Mouse (Mus musculus) embryonic stem cell, embryonic (primary cell): ENCODE results near the gene Mybbp1a.

Experiments
- CTCF ChIA-PET, 4 experiments: fragments of 300-600 bp in 2 of 4; fragments of 350-600 bp in 2 of 4; sonication (Branson Sonifier 250); formaldehyde crosslinking; loops; one replicate each; lab custom pipeline; 2022; ENCODE audit warnings: inconsistent platforms in 2 of 4; lab: Charles Lee
- POLR2A ChIA-PET, 4 experiments: fragments of 300-600 bp in 2 of 4; fragments of 350-600 bp in 2 of 4; sonication (Branson Sonifier 250); formaldehyde crosslinking; loops; one replicate each; lab custom pipeline; 2022; ENCODE audit warnings: antibody characterized with exemption in 4 of 4, inconsistent platforms in 1 of 4; lab: Charles Lee

Gene Mybbp1a

GRCm38 (mm10) chr11:72494046-72494988 lies 53.2 kb downstream of the Mybbp1a start:
- ChIA-PET POLR2A (no interaction called here), CTCF (no interaction called here)

- CTCF ChIA-PET: interaction anchor here in 1 of 4 experiments (0.7 kb wide), 1 partner anchor 556 kb away, joined by 4 read pairs; no protein-coding TSS in a partner anchor
- POLR2A ChIA-PET: interaction anchor here in 1 of 4 experiments (0.9 kb wide), 1 partner anchor 152 kb away, joined by 3 read pairs; no protein-coding TSS in a partner anchor
These were observed 54.9 kb downstream of the Mybbp1a start for GRCm38 (mm10) chr11:72496066-72496465.

GRCm38 (mm10) chr11:72496775-72497174 lies 55.6 kb downstream of the Mybbp1a start:
- ChIA-PET CTCF (interaction anchor here in 2 of 4 experiments (0.6 kb wide), 2 partner anchors 148 to 649 kb away, joined by 3 to 4 read pairs; no protein-coding TSS in a partner anchor), POLR2A (interaction anchor here in 1 of 4 experiments (1.1 kb wide), 1 partner anchor 15 kb away, joined by 3 read pairs; no protein-coding TSS in a partner anchor)

- ChIA-PET POLR2A (interaction anchor here in 1 of 4 experiments (1.1 to 2.8 kb wide), 4 partner anchors 12 to 220 kb away, joined by 3 to 8 read pairs (median 3); no protein-coding TSS in a partner anchor), CTCF (interaction anchor here in 2 of 4 experiments (0.6 kb wide), 2 partner anchors 149 to 649 kb away, joined by 3 to 4 read pairs; no protein-coding TSS in a partner anchor)
These were observed 56.2 kb downstream of the Mybbp1a start for GRCm38 (mm10) chr11:72497367-72497766.

- POLR2A ChIA-PET: interaction anchor here in 1 of 4 experiments (0.9 kb wide), 1 partner anchor 11 kb away, joined by 5 read pairs; no protein-coding TSS in a partner anchor
- CTCF ChIA-PET: interaction anchor here in 1 of 4 experiments (0.7 kb wide), 1 partner anchor 738 kb away, joined by 3 read pairs; no protein-coding TSS in a partner anchor
These were observed 59.0 kb downstream of the Mybbp1a start for GRCm38 (mm10) chr11:72500139-72500538.
